ENCODE assay signal across 11 mouse cellular contexts in the genomic region with DNA sequence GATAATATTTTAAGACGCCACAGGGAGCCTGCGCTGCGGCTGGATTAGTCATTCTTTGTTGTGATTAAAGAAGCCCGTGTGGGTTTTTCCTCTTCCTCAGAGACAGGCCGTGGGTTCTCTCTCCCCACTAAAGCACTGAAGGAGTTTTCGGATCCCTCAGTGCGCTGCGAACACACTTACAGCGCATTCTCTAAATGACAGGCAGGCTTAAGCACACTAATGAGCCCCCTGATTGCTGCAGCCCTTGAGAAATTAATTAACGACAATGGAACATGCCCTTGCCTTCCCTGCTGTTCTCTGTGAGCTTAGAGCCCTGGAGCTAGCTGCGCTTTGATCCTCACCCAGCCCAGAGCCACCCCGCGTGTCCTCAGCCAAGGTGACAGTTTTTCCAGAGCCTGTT.
DNase-seq lines count a peak whose midpoint lies in the region; ATAC-seq and TF ChIP-seq lines count a peak whose summit lies in the region.
"Had no signal": no experiment of that assay in that cellular context is flagged by ENCODE, and none has a peak within 500 bp of the region (broad histone marks: within the 10 kb centered on the region; RNA-seq: fewer than 3 reads in every experiment).

No protein-coding gene starts in this region.

- no peak for ATAC-seq in embryonic facial prominence, embryonic 13.5 days (ENCODE audit: insufficient number of reproducible peaks, insufficient read depth, low FRiP score, low TSS enrichment, low read depth)
- ATAC-seq in hindbrain, embryonic 15.5 days (ENCODE audit: low FRiP score, low read depth) = peak; percentile 55; the same call in 1 of the 2 replicates

- no peak overlapping the region for H3K27ac ChIP-seq in left cerebral cortex, adult 2 months
- H3K27ac ChIP-seq in embryonic facial prominence, embryonic 13.5 days = no peak overlapping the region
- H3K27ac ChIP-seq in hindbrain, embryonic 15.5 days (replicated peaks) = peak overlapping the region; percentile 51

- H3K27me3 ChIP-seq in embryonic facial prominence, embryonic 13.5 days = no peaks in the 10 kb centered on the region
- no peaks in the 10 kb centered on the region; the same call in 1 of the 2 replicates for H3K27me3 ChIP-seq in hindbrain, embryonic 15.5 days
- no peaks in the 10 kb centered on the region for H3K27me3 ChIP-seq in myocyte (ENCODE audit: control insufficient read depth, insufficient read depth, insufficient read length)

- DNase-seq in left cerebral cortex, adult 2 months (ENCODE audit: extremely low spot score in 1 of 2, low spot score in 2 of 2) = peak in 1 of 2 experiments; percentile 44
- DNase-seq in left cerebral cortex, adult 11 months (ENCODE audit: low spot score) = no peak
- DNase-seq in layer of hippocampus, adult 8-10 months (ENCODE audit: low spot score in 2 of 2) = no peak
- no peak for DNase-seq in adrenal gland, postnatal 25 days
- DNase-seq in layer of hippocampus, adult 11-12 months (ENCODE audit: low spot score) = no peak
- DNase-seq: gastrocnemius, postnatal 14 days; lung, postnatal 14 days; thymus, postnatal 14 days had no signal

- H3K9ac ChIP-seq in embryonic facial prominence, embryonic 13.5 days = 0 out of 2 replicates have a peak overlapping the region, but pooled peaks have one; percentile 17
- H3K9ac ChIP-seq in hindbrain, embryonic 15.5 days = no peak overlapping the region

- H3ac ChIP-seq in myocyte (ENCODE audit: control insufficient read depth, insufficient read length) = no peak overlapping the region

- no peaks in the 10 kb centered on the region for H3K36me3 ChIP-seq in embryonic facial prominence, embryonic 13.5 days
- no peaks in the 10 kb centered on the region for H3K36me3 ChIP-seq in hindbrain, embryonic 15.5 days
- H3K36me3 ChIP-seq in myocyte (ENCODE audit: control insufficient read depth, insufficient read depth) = no peaks in the 10 kb centered on the region

- 17% methylated on average over 13 of the region's 13 CpGs for WGBS in embryonic facial prominence, embryonic 13.5 days
- WGBS in hindbrain, embryonic 15.5 days = 17% methylated on average over 13 of the region's 13 CpGs

- intact Hi-C loops in left cerebral cortex, adult 2 months (cut with DNase I) = no loop called here

- H3K79me2 ChIP-seq in myocyte (ENCODE audit: control insufficient read depth, insufficient read depth) = no peaks in the 10 kb centered on the region

- no peak for TF ChIP-seq CTCF in left cerebral cortex, adult 2 months (IDR thresholded peaks at IDR 0.05)

- H3K4me1 ChIP-seq in embryonic facial prominence, embryonic 13.5 days = peaks cover 11% of the 10 kb centered on the region
- H3K4me1 ChIP-seq in hindbrain, embryonic 15.5 days (replicated peaks) = peaks cover 13% of the 10 kb centered on the region

- TF ChIP-seq POLR2A in myocyte (IDR thresholded peaks at IDR 0.05; ENCODE audit: insufficient read length, low read depth) = no peak

- 0 out of 2 replicates have a peak overlapping the region, but pooled peaks have one; percentile 2 for H3K4me3 ChIP-seq in left cerebral cortex, adult 2 months
- no peak overlapping the region for H3K4me3 ChIP-seq in embryonic facial prominence, embryonic 13.5 days
- H3K4me3 ChIP-seq in hindbrain, embryonic 15.5 days = 0 out of 2 replicates have a peak overlapping the region, but pooled peaks have one; percentile 4
- H3K4me3 ChIP-seq in myocyte = no peak overlapping the region

- no peaks in the 10 kb centered on the region for H3K9me3 ChIP-seq in embryonic facial prominence, embryonic 13.5 days
- H3K9me3 ChIP-seq in hindbrain, embryonic 15.5 days = no peaks in the 10 kb centered on the region

- peak overlapping the region; percentile 47 for H3K4me2 ChIP-seq in embryonic facial prominence, embryonic 13.5 days
- peak overlapping the region; percentile 41 for H3K4me2 ChIP-seq in hindbrain, embryonic 15.5 days
- peak overlapping the region; percentile 57 for H3K4me2 ChIP-seq in myocyte (ENCODE audit: low read depth)

TF ChIP-seq in myocyte, 11 proteins besides CTCF, POLR2A, EP300 and RAD21:
- no peak for TF ChIP-seq MAX (IDR thresholded peaks at IDR 0.05; ENCODE audit: low read depth)
- TF ChIP-seq USF1 (IDR thresholded peaks at IDR 0.05; ENCODE audit: low read depth) = no peak
- no peak for TF ChIP-seq POLR2AphosphoS2 (IDR thresholded peaks at IDR 0.05; ENCODE audit: insufficient read length, low read depth)
- TF ChIP-seq SRF (IDR thresholded peaks at IDR 0.05; ENCODE audit: control insufficient read depth, insufficient read length, low read depth) = no peak
- no peak for TF ChIP-seq E2F4 (IDR thresholded peaks at IDR 0.05; ENCODE audit: insufficient read depth)
- no peak for TF ChIP-seq TCF12 (IDR thresholded peaks at IDR 0.05; ENCODE audit: insufficient read depth, poor library complexity, severe bottlenecking)
- no peak for TF ChIP-seq MYOG (IDR thresholded peaks at IDR 0.05; ENCODE audit: control insufficient read depth in 1 of 3, insufficient read depth in 1 of 3, insufficient read length in 2 of 3, low read depth in 2 of 3)
- TF ChIP-seq CEBPB (IDR thresholded peaks at IDR 0.05; ENCODE audit: insufficient read depth, poor library complexity, severe bottlenecking) = no peak
- TF ChIP-seq REST (IDR thresholded peaks at IDR 0.05; ENCODE audit: insufficient read depth, insufficient read length) = no peak
- TF ChIP-seq TCF3 (IDR thresholded peaks at IDR 0.05; ENCODE audit: insufficient read length, low read depth) = no peak
- TF ChIP-seq MYOD1 (IDR thresholded peaks at IDR 0.05; ENCODE audit: control insufficient read depth in 1 of 3, insufficient read length in 2 of 3, low read depth in 2 of 3) = no peak

Comparison
In these comparisons a context has a peak if more than half of its experiments do, and no peak if none do; other contexts are left out.
1. H3K4me3 ChIP-seq: peak in left cerebral cortex, adult 2 months (single experiment) and hindbrain, embryonic 15.5 days (single experiment); none in embryonic facial prominence, embryonic 13.5 days (single experiment) and myocyte (single experiment).
2. Peak in every context shown above with its lines, with median percentiles within 50 percentile points of each other: H3K4me2 ChIP-seq.